Mouse (Mus musculus): ENCODE data around the gene Esr1.

- no peak for TF ChIP-seq CTCF (IDR thresholded peaks at IDR 0.05; ENCODE audit: low read depth)
- TF ChIP-seq EP300 (IDR thresholded peaks at IDR 0.05; ENCODE audit: low read depth), result no peak
Measured at GRCm38 (mm10) chr10:4841039-4841438, 229.6 kb downstream of the Esr1 start.
